Mouse (Mus musculus) liver, embryonic 12.5 days (tissue): ENCODE data around the gene Cdk4. TPM values are rescaled to one million over a fixed set of nuclear protein-coding genes. Genes with fewer than 3 reads are reported as not detected.

ENCODE experiments used
- ATAC-seq: fragments of 200-750 bp; cut with Nextera tagmentation; 2 replicates; pipeline ENCODE4 v1.8.0; 2017; ENCODE audit warnings: moderate number of reproducible peaks, mild to moderate bottlenecking, moderate library complexity
- H3K27ac ChIP-seq: fragments of 300-500 bp; sonication (generic); 2 replicates; pipeline ENCODE4 v1.5.1; 2016; ENCODE audit warnings: mild to moderate bottlenecking
- H3K27me3 ChIP-seq: fragments of 300-500 bp; sonication (generic); replicated peaks from 2 replicates; pipeline ENCODE4 v1.6.1; 2016; ENCODE audit warnings: mild to moderate bottlenecking, moderate library complexity
- H3K36me3 ChIP-seq: fragments of 300-500 bp; sonication (generic); 2 replicates; pipeline ENCODE4 v1.6.1; 2016; ENCODE audit warnings: mild to moderate bottlenecking, moderate library complexity
- H3K4me1 ChIP-seq: fragments of 300-500 bp; sonication (generic); 2 replicates; pipeline ENCODE4 v1.6.1; 2016
- H3K4me2 ChIP-seq: fragments of 300-500 bp; sonication (generic); 2 replicates; pipeline ENCODE4 v1.6.1; 2016; ENCODE audit warnings: mild to moderate bottlenecking, moderate library complexity
- H3K4me3 ChIP-seq: fragments of 300-500 bp; sonication (generic); 2 replicates; pipeline ENCODE4 v1.5.1; 2016; ENCODE audit warnings: mild to moderate bottlenecking, moderate library complexity
- H3K9ac ChIP-seq: fragments of 300-500 bp; sonication (generic); 2 replicates; pipeline ENCODE4 v1.6.1; 2016; ENCODE audit warnings: mild to moderate bottlenecking, moderate library complexity
- H3K9me3 ChIP-seq: fragments of 300-500 bp; sonication (generic); replicated peaks from 2 replicates; pipeline ENCODE4 v1.6.1; 2016; ENCODE audit warnings: mild to moderate bottlenecking, moderate library complexity
- WGBS: fragments of 180-500 bp; shearing (Covaris S2); methylation state at CpG from one replicate; pipeline ENCODE4 v1.1.7; 2016; ENCODE audit not compliant: insufficient replicate concordance; 5-methylcytosine and 5-hydroxymethylcytosine counted together
- polyA plus RNA-seq: library from polyadenylated mRNA; unstranded; fragments of >200 nt; fragmentation: Nextera tagmentation; extraction: Ambion mirVana; gene quantifications from 2 replicates; pipeline ENCODE4 v1.2.1, GENCODE M21; 2016

The Cdk4 gene
- polyA plus RNA-seq, 1 experiment from 2014 or later: 777 TPM

- Histone ChIP-seq H3K9me3 (no peaks in the 10 kb centered on the region), H3K4me2 (peak overlapping the region; percentile 97), H3K27ac (peak overlapping the region; percentile 46), H3K4me1 (peaks cover 28% of the 10 kb centered on the region), H3K4me3 (peak overlapping the region; percentile 76), H3K27me3 (peaks cover 45% of the 10 kb centered on the region), H3K36me3 (peaks cover 26% of the 10 kb centered on the region), H3K9ac (peak overlapping the region; percentile 74)
- WGBS: 11% methylated on average over 5 of the region's 5 CpGs
- no peak for ATAC-seq
Measured at GRCm38 (mm10) chr10:127042468-127043115, 20.7 kb upstream of the Cdk4 start.

- no peak for ATAC-seq
- no peak overlapping the region for H3K27ac ChIP-seq
- peak overlapping the region; percentile 97 for H3K4me2 ChIP-seq
- H3K36me3 ChIP-seq: peaks cover 26% of the 10 kb centered on the region
- no peak overlapping the region for H3K9ac ChIP-seq
- peaks cover 28% of the 10 kb centered on the region for H3K4me1 ChIP-seq
- no peak overlapping the region for H3K4me3 ChIP-seq
- WGBS: 98% methylated on average over 6 of the region's 6 CpGs
- H3K27me3 ChIP-seq: peaks cover 45% of the 10 kb centered on the region
- no peaks in the 10 kb centered on the region for H3K9me3 ChIP-seq
Measured at GRCm38 (mm10) chr10:127043187-127043586, 20.1 kb upstream of the Cdk4 start.

- H3K27ac ChIP-seq: no peak within 1 kb of the TSS
- H3K9ac ChIP-seq: no peak within 1 kb of the TSS
- peaks cover 59% of the 10 kb centered on the region for H3K27me3 ChIP-seq
- no peaks in the 10 kb centered on the region for H3K9me3 ChIP-seq
- ATAC-seq: no peak
- H3K4me2 ChIP-seq: peak within 1 kb of the TSS; percentile 33
- 18% methylated on average over 5 of the region's 5 CpGs for WGBS
- H3K4me1 ChIP-seq: peaks cover 18% of the 10 kb centered on the region
- H3K36me3 ChIP-seq: peaks cover 26% of the 10 kb centered on the region
- H3K4me3 ChIP-seq: no peak within 1 kb of the TSS
Measured at GRCm38 (mm10) chr10:127047954-127048353, 15.4 kb upstream of the Cdk4 start, which contains the start of gene Cyp27b1. Gene Cyp27b1 (plus strand): TSS chr10:127048250.

DNA sequence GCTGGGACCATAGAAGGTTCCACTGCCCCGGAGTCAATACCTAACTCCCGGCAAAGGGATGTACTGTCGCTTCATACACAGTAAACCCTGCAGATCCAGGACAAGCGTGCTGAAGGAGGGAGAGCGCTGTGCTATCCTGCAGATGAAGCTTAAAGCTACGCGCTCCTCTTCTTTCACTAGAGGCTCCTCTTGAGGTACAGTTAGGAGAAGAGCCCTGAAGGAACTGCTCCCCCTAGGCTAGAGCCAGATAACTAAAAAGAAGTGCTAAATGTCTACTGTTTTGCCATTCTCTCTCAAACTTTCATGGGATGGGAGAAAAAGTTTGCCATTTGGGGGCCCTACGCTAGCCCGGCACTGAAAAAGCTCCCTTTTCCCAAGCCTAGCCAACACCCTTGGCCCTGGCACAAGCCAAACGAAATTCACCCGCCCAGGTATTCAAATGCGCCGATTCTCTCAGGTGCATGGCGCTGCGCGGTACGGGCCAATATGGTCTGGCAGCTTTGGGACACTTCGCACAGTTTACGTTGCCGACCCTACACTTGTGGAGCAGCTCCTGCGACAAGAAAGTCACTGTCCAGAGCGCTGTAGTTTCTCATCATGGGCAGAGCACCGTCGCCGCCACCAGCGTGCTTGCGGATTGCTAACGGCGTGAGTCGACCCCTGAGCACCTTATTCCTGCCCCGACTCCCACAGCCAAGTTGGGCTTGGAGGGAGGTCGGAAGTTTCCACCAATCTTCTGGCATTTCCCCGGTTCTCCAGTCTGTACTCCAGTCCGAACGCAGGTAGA is 14.5 kb upstream of the Cdk4 start:
- Histone ChIP-seq H3K4me3 (no peak overlapping the region), H3K27ac (no peak overlapping the region), H3K27me3 (peaks cover 67% of the 10 kb centered on the region), H3K36me3 (peaks cover 20% of the 10 kb centered on the region), H3K4me1 (0 out of 2 replicates have a peak, but pooled peaks cover 13% of the 10 kb centered on the region), H3K4me2 (peak overlapping the region; percentile 33), H3K9me3 (no peaks in the 10 kb centered on the region), H3K9ac (no peak overlapping the region)
- ATAC-seq: no peak
- WGBS: 6% methylated on average over 35 of the region's 35 CpGs

DNA sequence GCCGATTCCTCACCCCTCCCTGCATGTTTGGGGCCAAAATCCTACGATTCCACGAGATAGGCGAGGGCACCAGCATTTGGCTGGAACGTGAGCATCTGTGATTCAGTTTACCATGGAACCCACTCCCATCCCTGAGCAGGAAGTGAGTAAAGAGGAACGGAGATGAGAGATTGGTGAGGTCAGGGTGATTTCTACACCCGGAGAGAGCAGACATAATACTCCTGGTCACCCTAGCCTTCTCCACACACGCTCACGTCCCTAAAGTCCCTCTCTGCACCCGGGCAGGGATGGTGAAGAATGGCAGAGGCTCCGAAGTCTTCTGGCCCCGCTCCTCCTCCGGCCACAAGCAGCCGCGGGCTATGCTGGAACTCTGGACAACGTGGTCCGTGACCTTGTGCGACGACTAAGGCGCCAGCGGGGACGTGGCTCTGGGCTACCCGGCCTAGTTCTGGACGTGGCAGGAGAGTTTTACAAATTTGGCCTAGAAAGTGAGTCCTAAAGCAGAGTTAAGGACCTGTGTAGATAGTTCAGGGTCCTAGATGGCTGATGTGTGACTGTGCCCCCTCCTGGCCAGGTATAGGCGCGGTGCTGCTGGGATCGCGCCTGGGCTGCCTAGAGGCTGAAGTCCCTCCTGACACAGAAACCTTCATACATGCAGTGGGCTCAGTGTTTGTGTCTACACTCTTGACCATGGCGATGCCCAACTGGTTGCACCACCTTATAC is 13.8 kb upstream of the Cdk4 start:
- no peak for ATAC-seq
- H3K9ac ChIP-seq: no peak overlapping the region
- 5% methylated on average over 29 of the region's 29 CpGs for WGBS
- H3K27me3 ChIP-seq: peaks cover 75% of the 10 kb centered on the region
- no peak overlapping the region for H3K27ac ChIP-seq
- peak overlapping the region; percentile 33 for H3K4me2 ChIP-seq
- peaks cover 14% of the 10 kb centered on the region for H3K36me3 ChIP-seq
- H3K4me1 ChIP-seq: 0 out of 2 replicates have a peak, but pooled peaks cover 13% of the 10 kb centered on the region
- no peaks in the 10 kb centered on the region for H3K9me3 ChIP-seq
- no peak overlapping the region for H3K4me3 ChIP-seq

GRCm38 (mm10) chr10:127050119-127050474 is 13.2 kb upstream of the Cdk4 start:
- Histone ChIP-seq H3K4me1 (0 out of 2 replicates have a peak, but pooled peaks cover 13% of the 10 kb centered on the region), H3K9me3 (no peaks in the 10 kb centered on the region), H3K9ac (no peak overlapping the region), H3K27me3 (peaks cover 80% of the 10 kb centered on the region), H3K27ac (no peak overlapping the region), H3K36me3 (peaks cover 9% of the 10 kb centered on the region; the same call in 1 of the 2 replicates), H3K4me3 (no peak overlapping the region), H3K4me2 (no peak overlapping the region)
- WGBS: 5% methylated on average over 10 of the region's 10 CpGs
- no peak for ATAC-seq

DNA sequence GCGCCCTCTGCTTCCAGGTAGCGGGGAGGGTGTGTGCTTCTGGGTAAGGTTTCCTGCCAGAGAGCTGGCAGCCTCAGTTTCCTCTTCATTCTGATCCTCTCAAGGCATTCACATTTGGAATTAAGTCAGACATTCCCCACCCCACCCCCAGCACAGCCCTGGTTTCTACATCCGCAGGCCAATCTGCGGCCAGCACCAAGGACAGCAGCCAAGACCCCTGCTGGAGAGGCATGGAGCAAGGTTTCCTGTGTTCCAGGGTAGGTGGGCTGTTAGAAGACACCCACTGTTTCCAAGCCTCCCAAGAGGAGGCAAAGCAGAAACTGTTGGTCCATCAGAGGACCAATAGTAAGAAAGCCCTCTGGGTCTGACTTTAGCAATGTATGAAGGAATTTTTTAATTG is 8.7 kb upstream of the Cdk4 start:
- peaks cover 21% of the 10 kb centered on the region for H3K4me1 ChIP-seq
- H3K9me3 ChIP-seq: no peaks in the 10 kb centered on the region
- H3K9ac ChIP-seq: no peak overlapping the region
- no peak for ATAC-seq
- no peaks in the 10 kb centered on the region; the same call in 1 of the 2 replicates for H3K36me3 ChIP-seq
- 53% methylated on average over 4 of the region's 4 CpGs for WGBS
- peaks cover 100% of the 10 kb centered on the region for H3K27me3 ChIP-seq
- H3K4me2 ChIP-seq: no peak overlapping the region
- no peak overlapping the region for H3K4me3 ChIP-seq
- no peak overlapping the region for H3K27ac ChIP-seq

- no peaks in the 10 kb centered on the region for H3K9me3 ChIP-seq
- H3K4me3 ChIP-seq: no peak overlapping the region
- H3K4me2 ChIP-seq: no peak overlapping the region
- no peaks in the 10 kb centered on the region; the same call in 1 of the 2 replicates for H3K36me3 ChIP-seq
- H3K4me1 ChIP-seq: peaks cover 24% of the 10 kb centered on the region
- ATAC-seq: no peak
- WGBS: 48% methylated on average over 8 of the region's 8 CpGs
- no peak overlapping the region for H3K27ac ChIP-seq
- H3K27me3 ChIP-seq: peaks cover 100% of the 10 kb centered on the region
- no peak overlapping the region for H3K9ac ChIP-seq
Measured at GRCm38 (mm10) chr10:127055406-127055805, 7.9 kb upstream of the Cdk4 start.

DNA sequence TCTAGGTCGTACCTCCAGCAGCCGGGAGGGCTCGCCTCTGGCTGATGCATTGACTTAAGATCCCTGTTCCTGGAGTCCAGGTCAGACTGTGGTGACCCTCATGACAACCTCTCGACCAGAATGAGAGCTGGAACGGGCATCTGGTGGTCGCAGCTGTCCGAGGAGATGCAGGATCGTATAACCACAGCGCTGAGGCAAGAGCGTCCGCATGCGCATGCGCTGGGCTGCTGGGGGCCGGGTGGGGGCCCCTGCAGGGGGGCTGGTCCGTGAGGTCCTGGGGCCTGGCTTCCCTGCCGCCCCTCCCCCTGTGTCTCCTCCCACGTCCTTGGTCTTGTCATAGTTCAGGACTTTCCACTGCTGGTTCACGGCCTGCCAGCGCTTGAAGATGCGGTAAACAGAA is 6.8 kb upstream of the Cdk4 start:
- peaks cover 26% of the 10 kb centered on the region for H3K4me1 ChIP-seq
- H3K27ac ChIP-seq: no peak overlapping the region
- no peak for ATAC-seq
- H3K27me3 ChIP-seq: peaks cover 100% of the 10 kb centered on the region
- no peak overlapping the region for H3K4me2 ChIP-seq
- 74% methylated on average over 20 of the region's 20 CpGs for WGBS
- no peaks in the 10 kb centered on the region for H3K9me3 ChIP-seq
- no peaks in the 10 kb centered on the region; the same call in 1 of the 2 replicates for H3K36me3 ChIP-seq
- H3K4me3 ChIP-seq: no peak overlapping the region
- H3K9ac ChIP-seq: no peak overlapping the region

- H3K4me1 ChIP-seq: peaks cover 34% of the 10 kb centered on the region
- H3K4me2 ChIP-seq: no peak overlapping the region
- no peaks in the 10 kb centered on the region; the same call in 1 of the 2 replicates for H3K36me3 ChIP-seq
- H3K4me3 ChIP-seq: no peak overlapping the region
- H3K27ac ChIP-seq: no peak overlapping the region
- H3K9me3 ChIP-seq: no peaks in the 10 kb centered on the region
- WGBS: 2% methylated on average over 9 of the region's 9 CpGs
- H3K9ac ChIP-seq: no peak overlapping the region
- 0 out of 2 replicates have a peak, but pooled peaks have one; percentile 14 for ATAC-seq
- peaks cover 95% of the 10 kb centered on the region for H3K27me3 ChIP-seq
Measured at GRCm38 (mm10) chr10:127058161-127058560, 5.2 kb upstream of the Cdk4 start.

GRCm38 (mm10) chr10:127058708-127059107 is 4.6 kb upstream of the Cdk4 start:
- Histone ChIP-seq H3K4me2 (peak overlapping the region; percentile 98), H3K27ac (no peak overlapping the region), H3K36me3 (no peaks in the 10 kb centered on the region; the same call in 1 of the 2 replicates), H3K9me3 (no peaks in the 10 kb centered on the region), H3K27me3 (peaks cover 90% of the 10 kb centered on the region), H3K4me1 (peaks cover 36% of the 10 kb centered on the region), H3K9ac (no peak overlapping the region), H3K4me3 (peak overlapping the region; percentile 67; the same call in 1 of the 2 replicates)
- 12% methylated on average over 8 of the region's 8 CpGs for WGBS
- ATAC-seq: no peak
